Mouse (Mus musculus) granulocyte monocyte progenitor cell, adult 5-6 weeks (primary cell): ENCODE measurements around the gene Stap1. TPM values are rescaled to one million over a fixed set of nuclear protein-coding genes. Genes with fewer than 3 reads are reported as not detected.
A peak's percentile ranks its signal among the peaks of the same experiment; 100 is the strongest.

Experiments
- ATAC-seq: replicated peaks from 2 replicates; pipeline ENCODE4 v1.8.0; 2016; ENCODE audit warnings: mild to moderate bottlenecking, moderate TSS enrichment, inconsistent platforms; ENCODE audit not compliant: poor library complexity, severe bottlenecking
- total RNA-seq, 2 experiments: library from RNA; stranded (forward) in 1 of 2; stranded (reverse) in 1 of 2; fragments of 200-712, 200-1000 nt in 1 of 2; fragments of >200 nt in 1 of 2; fragmentation: Nextera tagmentation in 1 of 2; gene quantifications; 2 replicates each; pipeline ENCODE4 v1.2.3; 2014 to 2017

Stap1 gene
- total RNA-seq, 2 experiments from 2014 or later = 25.4 to 43.1 TPM

DNA sequence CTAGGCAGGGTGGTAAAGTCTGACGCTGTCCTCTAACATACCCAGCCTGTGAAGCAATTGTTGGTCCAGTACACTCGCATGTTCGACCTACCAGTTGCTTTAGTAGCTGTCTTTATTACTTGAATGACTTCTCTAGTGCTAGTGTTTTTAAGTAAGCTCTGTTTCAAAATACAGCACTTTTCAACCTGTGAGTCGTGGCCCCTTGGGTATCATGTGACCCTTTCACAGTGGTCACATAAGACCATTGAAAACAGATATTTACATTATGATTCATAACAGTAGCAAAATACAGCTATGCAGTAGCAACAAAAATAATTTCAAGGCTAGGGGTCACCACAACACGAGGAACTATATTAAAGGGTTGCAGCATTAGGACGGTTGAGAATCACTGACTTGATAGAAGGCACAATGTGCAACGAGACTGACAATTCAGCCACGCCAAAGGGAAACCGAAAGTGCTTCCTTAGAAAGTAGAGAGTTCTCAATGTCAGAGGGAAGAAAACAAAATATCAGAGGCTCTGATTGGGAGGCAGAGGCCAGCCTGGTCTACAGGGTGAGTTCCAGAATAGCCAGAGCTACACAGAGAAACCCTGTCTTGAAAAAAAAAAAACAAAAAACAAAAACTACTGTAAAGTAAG is 47.0 kb downstream of the Stap1 start:
- ATAC-seq = peak; percentile 50

DNA sequence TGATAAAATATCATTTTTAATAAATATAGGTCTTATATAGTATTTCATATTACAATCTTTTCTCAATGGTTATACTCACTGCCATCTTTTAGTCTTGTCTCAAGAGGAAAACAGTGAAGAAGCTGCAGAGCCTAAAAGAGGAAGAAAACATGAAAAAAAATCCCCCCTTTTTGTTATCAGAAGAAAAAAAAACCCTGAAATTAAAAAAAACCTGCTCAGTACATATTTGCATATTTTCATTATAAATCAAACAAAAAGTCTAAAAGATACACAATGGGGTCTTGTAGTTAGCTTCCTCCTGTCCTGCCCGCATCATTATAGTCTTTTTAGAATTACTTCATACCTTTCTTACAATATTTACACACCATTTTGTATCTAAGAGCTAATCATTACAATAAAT is 57.2 kb downstream of the Stap1 start:
- no peak for ATAC-seq

DNA sequence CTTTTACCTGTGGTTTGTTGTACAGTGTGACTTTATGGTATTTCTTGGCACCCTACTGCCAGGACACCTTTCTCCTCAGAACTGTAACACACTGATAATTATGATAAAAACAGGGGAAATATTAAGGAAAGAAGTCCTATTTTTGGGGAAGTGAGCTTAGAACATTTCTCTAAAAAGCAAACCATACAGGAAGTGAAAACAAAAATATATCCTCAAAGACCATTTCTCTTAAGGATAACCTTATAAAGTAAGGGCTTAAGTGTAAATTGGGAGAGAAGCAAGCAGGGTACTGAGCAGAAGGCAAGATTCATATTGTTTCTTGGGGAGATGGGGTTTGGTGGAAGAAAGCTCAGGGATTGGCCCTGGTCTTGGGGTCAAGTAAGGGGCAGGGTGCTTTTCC is 58.3 kb downstream of the Stap1 start:
- peak; percentile 89 for ATAC-seq

Other genes with a start within 250 kb of the Stap1 start
- 26.7 and 28.7 TPM in 2 replicates for gene Cenpc1, start 6.2 kb upstream of the Stap1 start, total RNA-seq (2014; fragmentation: Nextera tagmentation)
- gene Cenpc1, start 6.2 kb upstream of the Stap1 start, total RNA-seq (2017) = 43.5 and 46.1 TPM in 2 replicates
- 14.7 and 24.4 TPM in 2 replicates for gene Uba6, start 101.1 kb downstream of the Stap1 start, total RNA-seq (2014; fragmentation: Nextera tagmentation)
- 16.1 and 21.5 TPM in 2 replicates for gene Uba6, start 101.1 kb downstream of the Stap1 start, total RNA-seq (2017)
- gene Gnrhr, start 126.2 kb downstream of the Stap1 start, total RNA-seq (2014; fragmentation: Nextera tagmentation) = not detected in 2 replicates
- not detected in 2 replicates for gene Gnrhr, start 126.2 kb downstream of the Stap1 start, total RNA-seq (2017)
- not detected in 2 replicates for gene Tmprss11c, start 217.6 kb downstream of the Stap1 start, total RNA-seq (2014; fragmentation: Nextera tagmentation)
- not detected in 2 replicates for gene Tmprss11c, start 217.6 kb downstream of the Stap1 start, total RNA-seq (2017)